Mouse (Mus musculus) bone marrow, adult 2 months (tissue): ENCODE data around the gene Shld1.

Source experiments
- CTCF ChIP-seq: fragments of 200-500 bp; IDR thresholded peaks from 2 replicates; pipeline ENCODE4 v1.5.1; 2011; ENCODE audit warnings: low read length, control low read depth; ENCODE audit not compliant: control insufficient read depth, insufficient read depth
- POLR2A ChIP-seq: fragments of 200-500 bp; IDR thresholded peaks from 2 replicates; pipeline ENCODE4 v1.6.1; 2011; ENCODE audit warnings: low read depth, mild to moderate bottlenecking, control low read depth, low read length, borderline replicate concordance; ENCODE audit not compliant: control insufficient read depth

DNA sequence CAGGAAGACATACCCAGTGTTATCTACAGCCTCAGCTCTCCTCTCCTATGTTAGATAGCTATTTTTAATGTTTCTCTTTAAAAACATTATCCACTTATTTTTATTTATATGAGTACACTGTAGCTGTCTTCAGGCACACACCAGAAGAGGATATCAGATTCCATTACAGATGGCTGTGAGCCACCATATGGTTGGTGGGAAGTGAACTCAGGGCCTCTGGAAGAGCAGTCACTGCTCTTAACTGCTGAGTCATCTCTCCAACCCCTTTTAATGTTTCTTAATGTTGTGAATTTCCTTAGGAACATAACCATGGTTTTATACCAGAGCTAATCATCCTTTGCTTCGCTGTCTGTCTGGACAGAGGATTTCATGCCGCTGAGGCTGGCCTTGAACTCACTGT is 35.1 kb downstream of the Shld1 start:
- TF ChIP-seq CTCF, result no peak
- no peak for TF ChIP-seq POLR2A
